Mouse (Mus musculus) myocyte (in vitro differentiated cells): ENCODE results near the gene Zfp683.

Experiments used
- CEBPB ChIP-seq: IDR thresholded peaks from 2 replicates; pipeline ENCODE4 v1.6.1; 2011; ENCODE audit warnings: mild to moderate bottlenecking, moderate library complexity; ENCODE audit not compliant: poor library complexity, insufficient read depth, severe bottlenecking
- E2F4 ChIP-seq: IDR thresholded peaks from one replicate; pipeline ENCODE4 v1.6.1; 2011; ENCODE audit warnings: mild to moderate bottlenecking, control low read depth, moderate library complexity; ENCODE audit not compliant: insufficient read depth
- MAX ChIP-seq: IDR thresholded peaks from one replicate; pipeline ENCODE4 v1.6.1; 2011; ENCODE audit warnings: low read depth, mild to moderate bottlenecking, control low read depth
- MYOD1 ChIP-seq, 3 experiments: IDR thresholded peaks; one replicate each; pipeline ENCODE4 v1.6.1; 2011; ENCODE audit warnings: control low read depth in 2 of 3, low read depth in 2 of 3, mild to moderate bottlenecking in 2 of 3, moderate library complexity in 1 of 3; ENCODE audit not compliant: insufficient read length in 2 of 3, control insufficient read depth in 1 of 3
- MYOG ChIP-seq, 3 experiments: IDR thresholded peaks; one replicate each; pipeline ENCODE4 v1.6.1; 2011; ENCODE audit warnings: control low read depth in 2 of 3, low read depth in 2 of 3, mild to moderate bottlenecking in 2 of 3; ENCODE audit not compliant: insufficient read length in 2 of 3, control insufficient read depth in 1 of 3, insufficient read depth in 1 of 3
- POLR2A ChIP-seq: IDR thresholded peaks from one replicate; pipeline ENCODE4 v1.6.1; 2011; ENCODE audit warnings: low read depth, mild to moderate bottlenecking, control low read depth, moderate library complexity; ENCODE audit not compliant: insufficient read length
- POLR2AphosphoS2 ChIP-seq: IDR thresholded peaks from one replicate; pipeline ENCODE4 v1.6.1; 2011; ENCODE audit warnings: low read depth, control low read depth; ENCODE audit not compliant: insufficient read length
- REST ChIP-seq: IDR thresholded peaks from one replicate; pipeline ENCODE4 v1.6.1; 2011; ENCODE audit warnings: mild to moderate bottlenecking, control low read depth, moderate library complexity; ENCODE audit not compliant: insufficient read depth, insufficient read length
- TCF12 ChIP-seq: IDR thresholded peaks from one replicate; pipeline ENCODE4 v1.6.1; 2011; ENCODE audit warnings: mild to moderate bottlenecking, control low read depth; ENCODE audit not compliant: poor library complexity, insufficient read depth, severe bottlenecking
- TCF3 ChIP-seq: IDR thresholded peaks from one replicate; pipeline ENCODE4 v1.6.1; 2011; ENCODE audit warnings: low read depth, control low read depth; ENCODE audit not compliant: insufficient read length
- USF1 ChIP-seq: IDR thresholded peaks from one replicate; pipeline ENCODE4 v1.6.1; 2011; ENCODE audit warnings: low read depth, mild to moderate bottlenecking, control low read depth, moderate library complexity

- no peak for TF ChIP-seq MAX
- no peak for TF ChIP-seq POLR2AphosphoS2
- no peak for TF ChIP-seq POLR2A
- TF ChIP-seq TCF12 = no peak
- no peak for TF ChIP-seq TCF3
- no peak for TF ChIP-seq USF1
- no peak for TF ChIP-seq MYOD1 (IDR thresholded peaks at IDR 0.05; ENCODE audit: control insufficient read depth in 1 of 3, insufficient read length in 2 of 3, low read depth in 2 of 3)
- TF ChIP-seq CEBPB = no peak
- TF ChIP-seq E2F4 = no peak
- TF ChIP-seq MYOG (IDR thresholded peaks at IDR 0.05; ENCODE audit: control insufficient read depth in 1 of 3, insufficient read depth in 1 of 3, insufficient read length in 2 of 3, low read depth in 2 of 3) = no peak
- no peak for TF ChIP-seq REST
Measured at GRCm38 (mm10) chr4:134058908-134059307, 5.3 kb downstream of the Zfp683 start.
